Mouse (Mus musculus): ENCODE results near the gene Nhsl2. TPM values are rescaled to one million over a fixed set of nuclear protein-coding genes. Genes with fewer than 3 reads are reported as not detected.

Nhsl2 gene
- polyA plus RNA-seq, 1 experiment from 2014 or later = 1.6 TPM

Small RNAs within 50 kb of the gene (microRNA-seq; reads per million reads assigned to microRNA genes)
- not detected for gene Gm27843

Other genes starting within 250 kb of the Nhsl2 start
- gene Ogt, start 209.3 kb upstream of the Nhsl2 start, polyA plus RNA-seq (2015; fragmentation: Nextera tagmentation; extraction: Ambion mirVana) = 48.3 and 49.4 TPM in 2 replicates
- gene Cxcr3, start 115.1 kb upstream of the Nhsl2 start, polyA plus RNA-seq (2015; fragmentation: Nextera tagmentation; extraction: Ambion mirVana) = 0.33 and 0.43 TPM in 2 replicates
- gene Gm4779, start 55.0 kb upstream of the Nhsl2 start, polyA plus RNA-seq (2015; fragmentation: Nextera tagmentation; extraction: Ambion mirVana) = 0.06 and 0.08 TPM in 2 replicates
- 0.07 and 0.10 TPM in 2 replicates for gene 8030474K03Rik, start 54.7 kb upstream of the Nhsl2 start, polyA plus RNA-seq (2015; fragmentation: Nextera tagmentation; extraction: Ambion mirVana)
- 0.15 and 0.22 TPM in 2 replicates for gene Rtl5, start 221.9 kb downstream of the Nhsl2 start, polyA plus RNA-seq (2015; fragmentation: Nextera tagmentation; extraction: Ambion mirVana)

Data from liver, embryonic 15.5 days (tissue).